Mouse (Mus musculus) MEL (cell line): ENCODE results near the gene Depdc5. TPM values are rescaled to one million over a fixed set of nuclear protein-coding genes. Genes with fewer than 3 reads are reported as not detected.

Experiments
- DNase-seq: peaks from one replicate; pipeline ENCODE4 v3.0.0; 2011; ENCODE audit warnings: low read depth, low spot score
- H3K27ac ChIP-seq: 2 replicates; pipeline ENCODE4 v1.5.1; 2012; ENCODE audit warnings: low read depth, mild to moderate bottlenecking, control low read depth, low read length, moderate library complexity; ENCODE audit not compliant: control insufficient read depth
- H3K27me3 ChIP-seq, 2 experiments: fragments of 150-350 bp in 1 of 2; sonication (generic) in 1 of 2; 2 replicates each; pipeline ENCODE4 v1.6.1; 2012; ENCODE audit warnings: low read length in 2 of 2, mild to moderate bottlenecking in 2 of 2, improper control_type of control experiment in 1 of 2, moderate library complexity in 1 of 2; ENCODE audit not compliant: insufficient read depth in 2 of 2, control insufficient read depth in 1 of 2
- H3K36me3 ChIP-seq, 2 experiments: 2 replicates each; pipeline ENCODE4 v1.6.1; 2012 to 2014; ENCODE audit warnings: low read length in 2 of 2, improper control_type of control experiment in 1 of 2, inconsistent platforms in 1 of 2, mild to moderate bottlenecking in 1 of 2; ENCODE audit not compliant: insufficient read depth in 2 of 2, control insufficient read depth in 1 of 2
- H3K4me1 ChIP-seq, 2 experiments: fragments of 150-350 bp in 1 of 2; sonication (generic) in 1 of 2; 2 replicates each; pipeline ENCODE4 v1.6.1; 2012; ENCODE audit warnings: low read length in 2 of 2, improper control_type of control experiment in 1 of 2, mild to moderate bottlenecking in 1 of 2; ENCODE audit not compliant: insufficient read depth in 2 of 2, control insufficient read depth in 1 of 2
- H3K4me3 ChIP-seq, 2 experiments: fragments of 150-350 bp in 1 of 2; sonication (generic) in 1 of 2; 2 replicates each; pipeline ENCODE4 v1.5.1; 2012; ENCODE audit warnings: low read depth in 2 of 2, low read length in 2 of 2, mild to moderate bottlenecking in 2 of 2, moderate library complexity in 2 of 2, control low read depth in 1 of 2, improper control_type of control experiment in 1 of 2; ENCODE audit not compliant: control insufficient read depth in 1 of 2, insufficient read depth in 1 of 2
- H3K79me2 ChIP-seq: 2 replicates; pipeline ENCODE4 v1.6.1; 2012; ENCODE audit warnings: mild to moderate bottlenecking, low read length, moderate library complexity; ENCODE audit not compliant: control insufficient read depth, poor library complexity, insufficient read depth
- H3K9ac ChIP-seq: 2 replicates; pipeline ENCODE4 v1.6.1; 2012; ENCODE audit warnings: low read depth, mild to moderate bottlenecking, control low read depth, low read length, moderate library complexity; ENCODE audit not compliant: control insufficient read depth, poor library complexity, severe bottlenecking
- H3K9me3 ChIP-seq: fragments of 150-350 bp; sonication (generic); replicated peaks from 2 replicates; pipeline ENCODE4 v1.6.1; 2012; ENCODE audit warnings: mild to moderate bottlenecking, low read length, improper control_type of control experiment, moderate library complexity; ENCODE audit not compliant: insufficient read depth
- ELF1 ChIP-seq: IDR thresholded peaks from 2 replicates; pipeline ENCODE4 v1.6.1; 2014; ENCODE audit warnings: low read depth, mild to moderate bottlenecking, inconsistent platforms, low read length, improper control_type of control experiment, moderate library complexity
- EP300 ChIP-seq, 2 experiments: IDR thresholded peaks; 2 replicates each; pipeline ENCODE4 v1.6.1; 2011; ENCODE audit warnings: improper control_type of control experiment in 2 of 2, low read length in 2 of 2, low read depth in 1 of 2, mild to moderate bottlenecking in 1 of 2
- GABPA ChIP-seq: IDR thresholded peaks from 2 replicates; pipeline ENCODE4 v1.6.1; 2012; ENCODE audit warnings: low read depth, mild to moderate bottlenecking, inconsistent platforms, low read length, improper control_type of control experiment, moderate library complexity
- GATA1 ChIP-seq: IDR thresholded peaks from 2 replicates; pipeline ENCODE4 v1.6.1; 2011; ENCODE audit warnings: low read depth, low read length, improper control_type of control experiment
- JUND ChIP-seq: IDR thresholded peaks from 2 replicates; pipeline ENCODE4 v1.6.1; 2011; ENCODE audit warnings: low read depth, mild to moderate bottlenecking, improper control_type of control experiment, low read length
- KAT2A ChIP-seq: conservative IDR thresholded peaks from 2 replicates; pipeline ENCODE4 v1.6.1; 2012; ENCODE audit warnings: low read depth, low read length, improper control_type of control experiment, inconsistent platforms
- MAFK ChIP-seq: IDR thresholded peaks from 2 replicates; pipeline ENCODE4 v1.6.1; 2011; ENCODE audit warnings: low read depth, mild to moderate bottlenecking, low read length, improper control_type of control experiment, borderline replicate concordance
- MAZ ChIP-seq: IDR thresholded peaks from 2 replicates; pipeline ENCODE4 v1.6.1; 2012; ENCODE audit warnings: low read depth, mild to moderate bottlenecking, inconsistent platforms, low read length, improper control_type of control experiment
- MEF2A ChIP-seq: IDR thresholded peaks from 2 replicates; pipeline ENCODE4 v1.6.1; 2014; ENCODE audit warnings: low read depth, mild to moderate bottlenecking, inconsistent platforms, low read length, improper control_type of control experiment; ENCODE audit not compliant: poor library complexity, insufficient replicate concordance, severe bottlenecking; ENCODE audit errors: extremely low read depth
- MYC ChIP-seq: IDR thresholded peaks from 2 replicates; pipeline ENCODE4 v1.6.1; 2011; ENCODE audit warnings: low read depth, mild to moderate bottlenecking, low read length, improper control_type of control experiment, moderate library complexity
- POLR2A ChIP-seq, 2 experiments: IDR thresholded peaks; 2 replicates each; pipeline ENCODE4 v1.6.1; 2011 to 2012; ENCODE audit warnings: low read length in 2 of 2, mild to moderate bottlenecking in 2 of 2, control low read depth in 1 of 2, improper control_type of control experiment in 1 of 2, low read depth in 1 of 2, moderate library complexity in 1 of 2; ENCODE audit not compliant: control insufficient read depth in 1 of 2, insufficient read depth in 1 of 2, poor library complexity in 1 of 2
- POLR2AphosphoS5 ChIP-seq: IDR thresholded peaks from 2 replicates; pipeline ENCODE4 v1.6.1; 2012; ENCODE audit warnings: low read depth, borderline replicate concordance, mild to moderate bottlenecking, inconsistent platforms, low read length, moderate library complexity, mixed read lengths
- SIN3A ChIP-seq: IDR thresholded peaks from 2 replicates; pipeline ENCODE4 v1.6.1; 2012; ENCODE audit warnings: low read length, improper control_type of control experiment, inconsistent platforms
- SMC3 ChIP-seq: IDR thresholded peaks from 2 replicates; pipeline ENCODE4 v1.6.1; 2011; ENCODE audit warnings: low read depth, low read length, improper control_type of control experiment
- TAL1 ChIP-seq: IDR thresholded peaks from 2 replicates; pipeline ENCODE4 v1.6.1; 2012; ENCODE audit warnings: mild to moderate bottlenecking, inconsistent platforms, low read length, moderate library complexity, mixed read lengths
- TBP ChIP-seq: IDR thresholded peaks from 2 replicates; pipeline ENCODE4 v1.8.0; 2011; ENCODE audit warnings: low read depth, low read length, improper control_type of control experiment
- USF2 ChIP-seq, 2 experiments: IDR thresholded peaks; 2 replicates each; pipeline ENCODE4 v1.6.1; 2011 to 2012; ENCODE audit warnings: improper control_type of control experiment in 2 of 2, low read length in 2 of 2, borderline replicate concordance in 1 of 2, inconsistent platforms in 1 of 2, low read depth in 1 of 2, mild to moderate bottlenecking in 1 of 2; ENCODE audit not compliant: insufficient read depth in 1 of 2
- ZC3H11A ChIP-seq: IDR thresholded peaks from 2 replicates; pipeline ENCODE4 v1.6.1; 2012; ENCODE audit warnings: low read depth, mild to moderate bottlenecking, inconsistent platforms, low read length, improper control_type of control experiment
- ZKSCAN1 ChIP-seq: IDR thresholded peaks from 2 replicates; pipeline ENCODE4 v1.6.1; 2012; ENCODE audit warnings: low read depth, mild to moderate bottlenecking, inconsistent platforms, low read length, improper control_type of control experiment, moderate library complexity
- ZMIZ1 ChIP-seq: IDR thresholded peaks from 2 replicates; pipeline ENCODE4 v1.6.1; 2012; ENCODE audit warnings: low read depth, mild to moderate bottlenecking, inconsistent platforms, low read length, improper control_type of control experiment, moderate library complexity
- ZNF384 ChIP-seq: IDR thresholded peaks from 2 replicates; pipeline ENCODE4 v1.6.1; 2012; ENCODE audit warnings: low read depth, mild to moderate bottlenecking, inconsistent platforms, low read length, improper control_type of control experiment
- polyA plus RNA-seq, 2 experiments: library from polyadenylated mRNA; stranded (reverse) in 1 of 2; unstranded in 1 of 2; fragments of >175 nt in 1 of 2; fragments of >200 nt in 1 of 2; gene quantifications; 2 replicates each; pipeline versions ENCODE4 v1.2.1 to v1.2.4; 2012; ENCODE audit warnings: low replicate concordance in 2 of 2, low read depth in 1 of 2; ENCODE audit not compliant: insufficient read length in 2 of 2, insufficient read depth in 1 of 2, missing spikeins in 1 of 2
- total RNA-seq: library from RNA; depleted of rRNA; stranded (reverse); fragments of 300-350 nt; gene quantifications from 2 replicates; pipeline ENCODE4 v1.2.3, GENCODE M21; 2012

Depdc5 gene
- total and polyA plus RNA-seq, 3 experiments: 20.3 to 23.9 TPM; not detected in 1

GRCm38 (mm10) chr5:33011132-33012106, 147.9 kb downstream of the Depdc5 start:
- peaks cover 4 to 24% of the 10 kb centered on the region in 2 experiments; a peak in 3 of 4 replicates for H3K4me1 ChIP-seq
- H3K36me3 ChIP-seq: peaks cover 0 to 7% of the 10 kb centered on the region in 2 experiments; a peak in 2 of 4 replicates
- H3K27me3 ChIP-seq: peaks cover 0 to 9% of the 10 kb centered on the region in 2 experiments; a peak in 3 of 4 replicates
- H3K4me3 ChIP-seq: no peak overlapping the region
- no peaks in the 10 kb centered on the region for H3K9me3 ChIP-seq
- H3K9ac ChIP-seq: no peak overlapping the region
- DNase-seq: no peak
- no peak overlapping the region for H3K27ac ChIP-seq
- TF ChIP-seq ZMIZ1: no peak
- TF ChIP-seq GATA1: peak; percentile 63
- TF ChIP-seq MAFK: no peak
- TF ChIP-seq ELF1: no peak
- TF ChIP-seq POLR2AphosphoS5: no peak
- TF ChIP-seq, all 39 proteins: peak for 1
- H3K79me2 ChIP-seq: no peaks in the 10 kb centered on the region

- H3K4me1 ChIP-seq: peaks cover 4 to 32% of the 10 kb centered on the region in 2 experiments; a peak in 3 of 4 replicates
- H3K27me3 ChIP-seq: peaks cover 0 to 3% of the 10 kb centered on the region in 2 experiments; a peak in 1 of 4 replicates
- no peak overlapping the region for H3K4me3 ChIP-seq
- DNase-seq: no peak
- H3K9me3 ChIP-seq: no peaks in the 10 kb centered on the region
- no peak overlapping the region for H3K9ac ChIP-seq
- no peak for TF ChIP-seq TAL1
- TF ChIP-seq JUND: no peak
- no peak for TF ChIP-seq POLR2A (IDR thresholded peaks at IDR 0.05; ENCODE audit: control insufficient read depth in 1 of 2, insufficient read depth in 1 of 2, low read depth in 1 of 2, low read length in 2 of 2, poor library complexity in 1 of 2)
- TF ChIP-seq TBP: no peak
- no peak for TF ChIP-seq SIN3A
- TF ChIP-seq ZMIZ1: no peak
- TF ChIP-seq, all 39 proteins: peak for 0
- H3K36me3 ChIP-seq: peaks cover 0 to 12% of the 10 kb centered on the region in 2 experiments; a peak in 2 of 4 replicates
- H3K27ac ChIP-seq: no peak overlapping the region
- H3K79me2 ChIP-seq: peaks cover 7% of the 10 kb centered on the region
Measured at GRCm38 (mm10) chr5:33014096-33014495, 150.6 kb downstream of the Depdc5 start.

- no peak overlapping the region for H3K9ac ChIP-seq
- H3K9me3 ChIP-seq: no peaks in the 10 kb centered on the region
- peaks cover 10 to 35% of the 10 kb centered on the region in 2 experiments for H3K4me1 ChIP-seq
- peak; percentile 34 for DNase-seq
- H3K27ac ChIP-seq: no peak overlapping the region
- H3K27me3 ChIP-seq: 0 out of 4 replicates have a peak, but pooled peaks cover 0 to 2% of the 10 kb centered on the region in 2 experiments
- peaks cover 21% of the 10 kb centered on the region for H3K79me2 ChIP-seq
- no peak overlapping the region for H3K4me3 ChIP-seq
- peaks cover 0 to 21% of the 10 kb centered on the region in 2 experiments; a peak in 3 of 4 replicates for H3K36me3 ChIP-seq
- TF ChIP-seq ELF1 (no peak), MAZ (no peak), ZC3H11A (no peak), USF2 (IDR thresholded peaks at IDR 0.05; ENCODE audit: borderline replicate concordance in 1 of 2, insufficient read depth in 1 of 2, low read depth in 1 of 2, low read length in 2 of 2) (no peak), MAFK (no peak), MYC (no peak), GABPA (no peak), MEF2A (no peak), ZNF384 (0 out of 2 replicates have a peak, but pooled peaks have one; percentile 26), EP300 (IDR thresholded peaks at IDR 0.05; ENCODE audit: low read depth in 1 of 2, low read length in 2 of 2) (peak; percentile 4 to 31; a peak in 1 of 4 replicates), KAT2A (no peak), ZKSCAN1 (no peak), SMC3 (no peak), GATA1 (0 out of 2 replicates have a peak, but pooled peaks have one; percentile 24), POLR2A (IDR thresholded peaks at IDR 0.05; ENCODE audit: control insufficient read depth in 1 of 2, insufficient read depth in 1 of 2, low read depth in 1 of 2, low read length in 2 of 2, poor library complexity in 1 of 2) (no peak)
Measured at GRCm38 (mm10) chr5:33015579-33015978, 152.1 kb downstream of the Depdc5 start.
